Mouse (Mus musculus) bone marrow macrophage, adult 2 months (primary cell): ENCODE data around the gene Tfap2c.

Source experiments
- CTCF ChIP-seq: IDR thresholded peaks from 2 replicates; pipeline ENCODE4 v1.5.1; 2012; ENCODE audit warnings: low read depth, mild to moderate bottlenecking, low read length, moderate library complexity
- POLR2A ChIP-seq: IDR thresholded peaks from 2 replicates; pipeline ENCODE4 v1.6.1; 2012; ENCODE audit warnings: mild to moderate bottlenecking, low read depth, low read length, borderline replicate concordance

GRCm38 (mm10) chr2:172558674-172559468 lies 9.5 kb downstream of the Tfap2c start:
- TF ChIP-seq POLR2A (no peak), CTCF (no peak)
